Mouse (Mus musculus): ENCODE results near the gene Tiam1. TPM values are rescaled to one million over a fixed set of nuclear protein-coding genes. Genes with fewer than 3 reads are reported as not detected.

Gene Tiam1
- polyA plus RNA-seq, 2 experiments = 1.6 to 4.2 TPM

DNA sequence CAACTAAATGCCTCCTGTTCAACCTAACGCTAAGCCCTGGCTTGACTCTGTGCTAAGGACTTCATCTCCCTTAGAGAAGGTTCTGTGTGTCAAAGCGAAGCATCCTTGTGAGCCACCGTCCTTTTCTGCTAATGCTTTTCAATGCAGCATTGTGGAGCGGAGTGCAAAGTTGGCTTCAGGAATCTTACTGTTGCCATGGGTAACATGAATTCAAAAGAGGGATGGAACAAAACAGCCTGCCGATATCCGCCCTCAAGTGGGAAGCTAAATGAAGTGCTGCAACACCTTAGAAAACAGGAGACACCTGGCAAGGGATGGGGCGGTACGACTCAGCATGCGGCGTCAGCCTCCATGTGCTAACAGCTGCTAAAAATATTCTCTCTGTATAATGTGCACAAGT lies 32.9 kb upstream of the Tiam1 start:
- no peak for ATAC-seq (ENCODE audit: insufficient read depth)
- Histone ChIP-seq H3K4me2 (ENCODE audit: low read depth) (no peak overlapping the region), H3K9ac (replicated peaks) (no peak overlapping the region), H3K4me3 (ENCODE audit: insufficient read depth in 1 of 2, low read depth in 2 of 2, low read length in 2 of 2) (no peak overlapping the region), H3K27me3 (ENCODE audit: control insufficient read depth, insufficient read depth, low read length) (no peaks in the 10 kb centered on the region), H3K27ac (no peak overlapping the region), H3K9me3 (ENCODE audit: control insufficient read depth, low read length) (no peaks in the 10 kb centered on the region), H3K4me1 (replicated peaks; ENCODE audit: control insufficient read depth in 2 of 2, insufficient read depth in 2 of 2, low read length in 1 of 2) (peaks cover 0 to 7% of the 10 kb centered on the region in 2 experiments; a peak in 2 of 4 replicates), H3K36me3 (replicated peaks; ENCODE audit: control insufficient read depth, insufficient read depth, low read depth) (no peaks in the 10 kb centered on the region)
- TF ChIP-seq CTCF (IDR thresholded peaks at IDR 0.05; ENCODE audit: low read depth) = no peak
- no peak for TF ChIP-seq EP300 (IDR thresholded peaks at IDR 0.05; ENCODE audit: low read depth)
- WGBS (ENCODE audit: insufficient replicate concordance) = 74% methylated on average over 10 of the region's 10 CpGs
- DNase-seq (ENCODE audit: low read depth in 3 of 3, low spot score in 3 of 3) = no peak

DNA sequence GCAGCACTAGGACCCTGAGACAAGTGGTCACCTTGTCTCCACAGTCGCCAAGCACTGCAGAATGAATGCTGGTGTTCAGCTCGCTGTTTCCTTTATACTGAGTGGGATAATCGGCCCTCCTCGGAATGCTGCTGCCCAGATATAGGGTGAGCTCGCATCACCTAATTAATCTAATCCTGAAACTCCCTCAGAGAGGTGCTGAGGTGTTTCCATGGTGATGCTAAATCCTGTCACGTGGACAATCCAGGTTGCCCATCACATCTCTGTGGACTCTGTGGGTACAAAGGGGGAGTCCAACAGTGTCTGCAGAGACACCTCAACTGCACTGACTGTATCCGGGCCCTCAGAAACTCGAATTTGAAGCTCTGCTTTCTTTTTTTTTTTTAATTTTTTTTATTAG lies 27.8 kb upstream of the Tiam1 start:
- no peak overlapping the region for H3K4me3 ChIP-seq (ENCODE audit: insufficient read depth in 1 of 2, low read depth in 2 of 2, low read length in 2 of 2)
- TF ChIP-seq CTCF (IDR thresholded peaks at IDR 0.05; ENCODE audit: low read depth) = no peak
- no peak for TF ChIP-seq EP300 (IDR thresholded peaks at IDR 0.05; ENCODE audit: low read depth)
- no peak for DNase-seq (ENCODE audit: low read depth in 3 of 3, low spot score in 3 of 3)
- 55% methylated on average over 8 of the region's 8 CpGs for WGBS (ENCODE audit: insufficient replicate concordance)
- H3K27ac ChIP-seq = no peak overlapping the region
- H3K36me3 ChIP-seq (replicated peaks; ENCODE audit: control insufficient read depth, insufficient read depth, low read depth) = no peaks in the 10 kb centered on the region
- H3K9ac ChIP-seq (replicated peaks) = no peak overlapping the region
- no peak overlapping the region for H3K4me2 ChIP-seq (ENCODE audit: low read depth)
- ATAC-seq (ENCODE audit: insufficient read depth) = no peak
- no peaks in the 10 kb centered on the region for H3K27me3 ChIP-seq (ENCODE audit: control insufficient read depth, insufficient read depth, low read length)
- H3K4me1 ChIP-seq (replicated peaks; ENCODE audit: control insufficient read depth in 2 of 2, insufficient read depth in 2 of 2, low read length in 1 of 2) = no peaks in the 10 kb centered on the region
- H3K9me3 ChIP-seq (ENCODE audit: control insufficient read depth, low read length) = no peaks in the 10 kb centered on the region

DNA sequence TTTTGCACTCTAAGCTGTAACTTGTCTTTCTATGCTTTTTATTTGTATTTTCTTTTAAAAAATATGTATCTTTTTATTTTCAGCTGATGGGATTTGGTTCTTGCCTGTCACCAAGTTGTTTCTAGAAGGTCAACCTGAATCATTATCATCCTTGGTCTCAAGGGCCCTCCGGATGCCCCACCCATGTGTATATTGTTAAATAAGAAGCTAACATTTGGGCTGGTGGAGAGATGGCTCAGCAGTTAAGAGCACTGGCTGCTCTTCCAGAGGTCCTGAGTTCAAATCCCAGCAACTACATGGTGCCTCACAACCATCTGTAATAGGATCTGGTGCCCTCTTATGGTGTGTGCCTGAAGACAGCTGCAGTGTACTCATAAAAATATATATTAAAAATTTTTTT lies 27.1 kb upstream of the Tiam1 start:
- H3K36me3 ChIP-seq (replicated peaks; ENCODE audit: control insufficient read depth, insufficient read depth, low read depth) = no peaks in the 10 kb centered on the region
- DNase-seq (ENCODE audit: low read depth in 3 of 3, low spot score in 3 of 3) (no peak), ATAC-seq (ENCODE audit: insufficient read depth) (no peak)
- WGBS (ENCODE audit: insufficient replicate concordance) = 71% methylated on average over 1 of the region's 1 CpGs
- no peak overlapping the region for H3K4me3 ChIP-seq (ENCODE audit: insufficient read depth in 1 of 2, low read depth in 2 of 2, low read length in 2 of 2)
- H3K27ac ChIP-seq = no peak overlapping the region
- TF ChIP-seq CTCF (IDR thresholded peaks at IDR 0.05; ENCODE audit: low read depth) = no peak
- no peak for TF ChIP-seq EP300 (IDR thresholded peaks at IDR 0.05; ENCODE audit: low read depth)
- no peaks in the 10 kb centered on the region for H3K4me1 ChIP-seq (replicated peaks; ENCODE audit: control insufficient read depth in 2 of 2, insufficient read depth in 2 of 2, low read length in 1 of 2)
- no peak overlapping the region for H3K4me2 ChIP-seq (ENCODE audit: low read depth)
- no peaks in the 10 kb centered on the region for H3K9me3 ChIP-seq (ENCODE audit: control insufficient read depth, low read length)
- no peak overlapping the region for H3K9ac ChIP-seq (replicated peaks)
- no peaks in the 10 kb centered on the region for H3K27me3 ChIP-seq (ENCODE audit: control insufficient read depth, insufficient read depth, low read length)

DNA sequence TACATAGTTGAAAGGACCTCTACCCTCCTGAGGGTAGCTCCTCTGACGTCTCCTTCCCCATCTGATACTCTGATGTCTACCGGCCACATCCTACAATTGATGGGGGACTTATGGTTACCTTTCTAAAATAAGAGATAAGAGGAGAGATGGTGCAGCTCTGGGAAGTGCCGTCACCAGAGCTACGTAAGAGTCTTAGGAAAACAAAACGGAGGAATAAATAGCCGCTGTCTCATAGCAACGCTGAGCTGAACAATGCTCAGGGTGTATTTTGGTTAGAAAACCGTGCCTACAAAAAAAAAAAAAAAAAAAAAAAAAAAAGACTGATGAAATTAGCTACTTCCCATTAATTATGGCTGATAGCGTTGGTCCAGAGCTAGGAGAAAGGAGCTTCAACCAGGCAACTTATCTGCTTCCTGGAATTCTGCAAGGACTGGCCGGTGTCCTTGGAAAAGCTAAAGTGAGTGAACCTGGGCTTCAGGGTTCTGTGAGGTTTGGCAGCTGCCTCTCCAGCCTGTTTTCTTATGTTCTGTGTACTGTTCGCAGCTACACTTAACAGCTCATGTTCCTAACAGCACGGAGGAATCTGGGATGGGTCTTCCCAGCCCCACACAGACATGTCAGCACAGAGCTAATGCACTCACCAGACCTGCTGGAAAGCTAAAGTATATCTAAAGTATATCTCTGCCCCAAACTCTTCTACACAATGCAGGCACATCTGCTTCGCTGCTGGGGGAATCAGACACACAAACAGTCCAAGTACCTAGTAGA lies 26.5 kb upstream of the Tiam1 start:
- TF ChIP-seq CTCF (IDR thresholded peaks at IDR 0.05; ENCODE audit: low read depth) (no peak), EP300 (IDR thresholded peaks at IDR 0.05; ENCODE audit: low read depth) (no peak)
- Histone ChIP-seq H3K27ac (no peak overlapping the region), H3K9ac (replicated peaks) (no peak overlapping the region), H3K4me1 (replicated peaks; ENCODE audit: control insufficient read depth in 2 of 2, insufficient read depth in 2 of 2, low read length in 1 of 2) (no peaks in the 10 kb centered on the region), H3K9me3 (ENCODE audit: control insufficient read depth, low read length) (no peaks in the 10 kb centered on the region), H3K4me3 (ENCODE audit: insufficient read depth in 1 of 2, low read depth in 2 of 2, low read length in 2 of 2) (no peak overlapping the region), H3K4me2 (ENCODE audit: low read depth) (no peak overlapping the region), H3K27me3 (ENCODE audit: control insufficient read depth, insufficient read depth, low read length) (no peaks in the 10 kb centered on the region), H3K36me3 (replicated peaks; ENCODE audit: control insufficient read depth, insufficient read depth, low read depth) (no peaks in the 10 kb centered on the region)
- ATAC-seq (ENCODE audit: insufficient read depth) (no peak), DNase-seq (ENCODE audit: low read depth in 3 of 3, low spot score in 3 of 3) (no peak)
- 52% methylated on average over 13 of the region's 13 CpGs for WGBS (ENCODE audit: insufficient replicate concordance)

DNA sequence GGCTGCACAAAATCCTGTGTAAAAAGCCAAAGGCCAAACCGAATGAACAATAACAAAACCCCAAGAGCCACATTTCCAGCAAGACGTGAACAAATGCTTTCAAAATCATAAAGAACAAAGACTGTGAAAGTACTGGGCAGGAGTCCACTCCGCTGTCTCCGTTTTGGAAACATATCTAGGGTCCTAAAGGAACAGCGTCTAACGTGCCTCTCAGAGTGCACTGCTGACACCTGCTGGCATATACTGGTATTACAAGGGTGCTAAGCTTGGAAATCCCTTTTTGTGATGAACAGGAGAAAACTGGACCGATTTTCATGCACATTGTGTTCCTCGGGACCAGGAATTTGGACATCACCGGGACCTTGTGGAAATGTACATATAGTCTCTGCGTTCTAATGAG lies 24.1 kb upstream of the Tiam1 start:
- Histone ChIP-seq H3K4me2 (ENCODE audit: low read depth) (no peak overlapping the region), H3K27ac (no peak overlapping the region), H3K36me3 (replicated peaks; ENCODE audit: control insufficient read depth, insufficient read depth, low read depth) (no peaks in the 10 kb centered on the region), H3K4me3 (ENCODE audit: insufficient read depth in 1 of 2, low read depth in 2 of 2, low read length in 2 of 2) (no peak overlapping the region), H3K27me3 (ENCODE audit: control insufficient read depth, insufficient read depth, low read length) (no peaks in the 10 kb centered on the region), H3K9ac (replicated peaks) (no peak overlapping the region), H3K4me1 (replicated peaks; ENCODE audit: control insufficient read depth in 2 of 2, insufficient read depth in 2 of 2, low read length in 1 of 2) (no peaks in the 10 kb centered on the region), H3K9me3 (ENCODE audit: control insufficient read depth, low read length) (no peaks in the 10 kb centered on the region)
- ATAC-seq (ENCODE audit: insufficient read depth) (no peak), DNase-seq (ENCODE audit: low read depth in 3 of 3, low spot score in 3 of 3) (peak in 2 of 3 experiments; percentile 51 to 61)
- WGBS (ENCODE audit: insufficient replicate concordance) = 17% methylated on average over 10 of the region's 10 CpGs
- peak; percentile 95 for TF ChIP-seq CTCF (IDR thresholded peaks at IDR 0.05; ENCODE audit: low read depth)
- no peak for TF ChIP-seq EP300 (IDR thresholded peaks at IDR 0.05; ENCODE audit: low read depth)

Measured in liver, embryonic 14.5 days (tissue).